Comparison of ENCODE assay signal across 8 mouse cellular contexts in the genomic region with DNA sequence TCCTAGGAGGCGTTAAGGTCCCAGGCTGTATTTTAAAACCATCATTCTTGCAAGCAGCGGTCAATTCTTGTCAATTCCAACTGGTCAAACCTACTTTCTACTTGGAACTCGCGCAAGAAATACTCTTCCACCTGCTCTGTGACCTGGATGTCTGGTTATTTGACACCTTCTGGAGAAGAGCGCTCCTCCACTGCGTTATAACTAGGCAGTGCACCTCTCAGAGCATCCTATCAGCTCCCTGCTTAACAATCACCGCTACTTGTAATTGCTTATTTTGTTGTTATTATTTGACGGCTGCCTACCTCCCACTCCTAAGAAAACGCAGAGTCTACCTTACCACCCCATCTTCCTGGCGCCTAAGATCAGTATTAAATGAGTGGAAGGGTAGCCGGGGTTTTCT. TPM values are rescaled to one million over a fixed set of nuclear protein-coding genes. Genes with fewer than 3 reads are reported as not detected.
DNase-seq lines count a peak whose midpoint lies in the region; ATAC-seq lines count a peak whose summit lies in the region.

No protein-coding gene starts in this region.

- H3K27me3 ChIP-seq in kidney, embryonic 16.5 days (ENCODE audit: insufficient read depth, low read length): no peaks in the 10 kb centered on the region
- no peaks in the 10 kb centered on the region for H3K27me3 ChIP-seq in heart, embryonic 16.5 days (ENCODE audit: control insufficient read depth, insufficient read depth, low read length)

- H3K36me3 ChIP-seq in kidney, embryonic 16.5 days (ENCODE audit: insufficient read depth, low read length): peaks cover 12% of the 10 kb centered on the region
- peaks cover 11% of the 10 kb centered on the region; the same call in 1 of the 2 replicates for H3K36me3 ChIP-seq in heart, embryonic 16.5 days (ENCODE audit: control insufficient read depth, insufficient read depth)

- peak overlapping the region; percentile 93 for H3K9ac ChIP-seq in kidney, embryonic 16.5 days (replicated peaks; ENCODE audit: low read length)
- peak overlapping the region; percentile 74 for H3K9ac ChIP-seq in heart, embryonic 16.5 days (ENCODE audit: low read length)

- H3K4me2 ChIP-seq in kidney, embryonic 16.5 days (replicated peaks; ENCODE audit: low read depth, low read length): peak overlapping the region; percentile 81
- H3K4me2 ChIP-seq in heart, embryonic 16.5 days (ENCODE audit: low read depth, low read length): peak overlapping the region; percentile 86

- peak overlapping the region; percentile 86 for H3K4me3 ChIP-seq in kidney, embryonic 16.5 days (ENCODE audit: low read length)
- H3K4me3 ChIP-seq in heart, embryonic 16.5 days (ENCODE audit: low read length): peak overlapping the region; percentile 68

- H3K4me1 ChIP-seq in kidney, embryonic 16.5 days (ENCODE audit: insufficient read depth, low read length): peaks cover 17% of the 10 kb centered on the region
- H3K4me1 ChIP-seq in heart, embryonic 16.5 days (ENCODE audit: control insufficient read depth, insufficient read depth, low read length): peaks cover 14% of the 10 kb centered on the region

- H3K9me3 ChIP-seq in kidney, embryonic 16.5 days (ENCODE audit: low read length): no peaks in the 10 kb centered on the region
- no peaks in the 10 kb centered on the region for H3K9me3 ChIP-seq in heart, embryonic 16.5 days (replicated peaks; ENCODE audit: control insufficient read depth, low read length)

- no peak for ATAC-seq in kidney, embryonic 16.5 days (ENCODE audit: low FRiP score, low TSS enrichment)
- ATAC-seq in heart, embryonic 16.5 days (replicated peaks; ENCODE audit: extremely low read depth, insufficient read depth, low FRiP score): no peak
- peak; percentile 24; the same call in 1 of the 2 replicates for ATAC-seq in megakaryocyte progenitor cell, adult 5-6 weeks (replicated peaks; ENCODE audit: poor library complexity)

- H3K27ac ChIP-seq in kidney, embryonic 16.5 days (ENCODE audit: low read length): peak overlapping the region; percentile 68
- H3K27ac ChIP-seq in heart, embryonic 16.5 days (ENCODE audit: low read length): peak overlapping the region; percentile 59

- DNase-seq in kidney, postnatal 4 days: no peak
- DNase-seq in brain, adult 2 months (ENCODE audit: low read depth, low spot score): peak; percentile 37
- no peak for DNase-seq in adrenal gland, adult 8-10 months
- DNase-seq in thymus, postnatal 0 days (ENCODE audit: low spot score): no peak
- DNase-seq in cerebellum, postnatal 10 days: no peak

- WGBS in kidney, embryonic 16.5 days: under 1% methylated on average over 11 of the region's 11 CpGs
- 2% methylated on average over 11 of the region's 11 CpGs for WGBS in heart, embryonic 16.5 days

RNA-seq across cellular contexts. Expression of a gene that starts 0.7 kb away (rescaled TPM):
- 114 and 128 TPM in 2 replicates for polyA plus RNA-seq in kidney, embryonic 16.5 days (2015; fragmentation: Nextera tagmentation; extraction: Ambion mirVana)
- 61.1 and 70.9 TPM in 2 replicates for polyA plus RNA-seq in heart, embryonic 16.5 days (2015; fragmentation: Nextera tagmentation; extraction: Ambion mirVana)
- 188 and 192 TPM in 2 replicates for total RNA-seq in megakaryocyte progenitor cell, adult 5-6 weeks (2015)
- total RNA-seq in megakaryocyte progenitor cell, adult 5-6 weeks (2017): 284 and 295 TPM in 2 replicates
- 10 to 100 TPM; 11.0 to 20.5 (median 13.2) TPM for total RNA-seq in adrenal gland, adult 8-10 months (2022)
- polyA plus RNA-seq in thymus, postnatal 0 days (2015; fragmentation: Nextera tagmentation; extraction: Ambion mirVana): 170 and 188 TPM in 2 replicates

RNA-seq across cellular contexts. Expression of a gene that starts 48.4 kb away (rescaled TPM):
- polyA plus RNA-seq in kidney, embryonic 16.5 days (2015; fragmentation: Nextera tagmentation; extraction: Ambion mirVana): 0.32 and 0.35 TPM in 2 replicates
- polyA plus RNA-seq in heart, embryonic 16.5 days (2015; fragmentation: Nextera tagmentation; extraction: Ambion mirVana): 0.11 and 0.13 TPM in 2 replicates
- 0.10 and 0.12 TPM in 2 replicates for total RNA-seq in megakaryocyte progenitor cell, adult 5-6 weeks (2015)
- 0.04 and 0.20 TPM in 2 replicates for total RNA-seq in megakaryocyte progenitor cell, adult 5-6 weeks (2017)
- under 1 TPM in 1 of 4 experiments, not detected in 3; 0.10 TPM for total RNA-seq in adrenal gland, adult 8-10 months (2022)
- polyA plus RNA-seq in thymus, postnatal 0 days (2015; fragmentation: Nextera tagmentation; extraction: Ambion mirVana): 0.27 and 0.50 TPM in 2 replicates

RNA-seq across cellular contexts. Expression of a gene that starts 49.0 kb away (rescaled TPM):
- 1.6 and 1.8 TPM in 2 replicates for polyA plus RNA-seq in kidney, embryonic 16.5 days (2015; fragmentation: Nextera tagmentation; extraction: Ambion mirVana)
- 0.19 and 0.25 TPM in 2 replicates for polyA plus RNA-seq in heart, embryonic 16.5 days (2015; fragmentation: Nextera tagmentation; extraction: Ambion mirVana)
- 0.17 and 0.68 TPM in 2 replicates for total RNA-seq in megakaryocyte progenitor cell, adult 5-6 weeks (2015)
- 0.07 and 0.08 TPM in 2 replicates for total RNA-seq in megakaryocyte progenitor cell, adult 5-6 weeks (2017)
- total RNA-seq in adrenal gland, adult 8-10 months (2022): under 1 TPM in 1 of 4 experiments, not detected in 3; 0.12 TPM
- 0.30 and 0.34 TPM in 2 replicates for polyA plus RNA-seq in thymus, postnatal 0 days (2015; fragmentation: Nextera tagmentation; extraction: Ambion mirVana)

RNA-seq across cellular contexts. Expression of a gene that starts 51.7 kb away (rescaled TPM):
- 0.59 and 1.0 TPM in 2 replicates for polyA plus RNA-seq in kidney, embryonic 16.5 days (2015; fragmentation: Nextera tagmentation; extraction: Ambion mirVana)
- polyA plus RNA-seq in heart, embryonic 16.5 days (2015; fragmentation: Nextera tagmentation; extraction: Ambion mirVana): 2.8 and 5.0 TPM in 2 replicates
- 1.2 TPM in 2 replicates for total RNA-seq in megakaryocyte progenitor cell, adult 5-6 weeks (2015)
- 0.74 and 1.1 TPM in 2 replicates for total RNA-seq in megakaryocyte progenitor cell, adult 5-6 weeks (2017)
- total RNA-seq in adrenal gland, adult 8-10 months (2022): 10 to 100 TPM; 20.1 to 30.3 (median 26.3) TPM
- 0.04 and 0.05 TPM in 2 replicates for polyA plus RNA-seq in thymus, postnatal 0 days (2015; fragmentation: Nextera tagmentation; extraction: Ambion mirVana)
